Mouse (Mus musculus): ENCODE data around the gene Spop. TPM values are rescaled to one million over a fixed set of nuclear protein-coding genes. Genes with fewer than 3 reads are reported as not detected.
A peak's percentile ranks its signal among the peaks of the same experiment; 100 is the strongest.

Gene Spop
- 168 and 181 TPM in 2 replicates for polyA plus RNA-seq (2015; fragmentation: Nextera tagmentation; extraction: Ambion mirVana)

DNA sequence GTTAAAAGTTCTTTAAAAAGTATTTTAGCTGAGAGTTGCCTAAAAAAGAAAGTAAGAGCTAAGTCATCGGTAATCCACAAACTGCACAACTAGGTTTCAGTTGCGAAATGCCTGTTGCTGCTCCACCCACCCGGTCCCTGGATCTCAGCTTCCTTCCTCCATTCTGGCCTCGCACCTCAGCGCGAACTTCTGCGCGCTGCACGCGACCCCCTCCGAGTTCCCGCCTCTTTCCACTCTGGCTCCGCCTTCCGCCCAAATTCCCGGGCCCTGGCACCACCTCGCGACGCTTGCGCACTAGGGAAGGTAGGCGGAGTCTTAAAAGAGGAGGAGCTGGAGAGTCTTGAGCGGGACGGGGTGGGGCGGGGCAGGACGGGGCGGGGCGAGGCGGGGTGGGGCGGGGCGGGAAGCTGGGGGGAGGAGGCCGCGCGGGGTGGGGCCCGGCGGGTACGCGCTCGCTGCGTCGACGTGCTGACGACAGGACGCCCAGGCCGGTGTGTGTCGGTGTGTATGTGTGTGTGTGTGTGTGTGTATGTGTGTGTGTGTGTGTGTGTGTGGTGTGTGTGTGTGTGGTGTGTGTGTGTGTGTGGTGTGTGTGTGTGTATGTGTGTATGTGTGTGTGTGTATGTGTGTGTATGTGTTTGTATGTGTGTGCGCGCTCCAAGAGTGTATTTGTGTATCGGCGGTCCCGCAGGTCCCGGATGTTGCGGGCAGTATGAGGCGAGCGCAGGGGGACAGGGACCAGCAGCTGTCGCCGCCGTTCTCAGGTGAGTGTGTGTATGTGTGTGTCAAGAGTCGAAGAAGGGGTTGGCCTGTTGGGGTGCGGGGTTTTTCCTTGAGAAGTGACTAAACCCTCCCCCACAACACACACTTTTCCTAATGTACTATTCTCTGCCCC is at the start of gene Spop:
TSS of gene Spop (plus strand) at position 440 of the 895 bp plus-strand sequence.
- Histone ChIP-seq H3K4me2 (peak within 1 kb of the TSS; percentile 61), H3K9me3 (no peaks in the 10 kb centered on the region), H3K27ac (peak within 1 kb of the TSS; percentile 95), H3K36me3 (no peaks in the 10 kb centered on the region), H3K4me1 (peaks cover 16% of the 10 kb centered on the region), H3K27me3 (0 out of 2 replicates have a peak, but pooled peaks cover 2% of the 10 kb centered on the region), H3K9ac (peak within 1 kb of the TSS; percentile 45), H3K4me3 (peak within 1 kb of the TSS; percentile 70)
- WGBS: 2% methylated on average over 52 of the region's 58 CpGs
- peak; percentile 87 for ATAC-seq (ENCODE audit: insufficient number of reproducible peaks, low FRiP score, low TSS enrichment, low read depth)

DNA sequence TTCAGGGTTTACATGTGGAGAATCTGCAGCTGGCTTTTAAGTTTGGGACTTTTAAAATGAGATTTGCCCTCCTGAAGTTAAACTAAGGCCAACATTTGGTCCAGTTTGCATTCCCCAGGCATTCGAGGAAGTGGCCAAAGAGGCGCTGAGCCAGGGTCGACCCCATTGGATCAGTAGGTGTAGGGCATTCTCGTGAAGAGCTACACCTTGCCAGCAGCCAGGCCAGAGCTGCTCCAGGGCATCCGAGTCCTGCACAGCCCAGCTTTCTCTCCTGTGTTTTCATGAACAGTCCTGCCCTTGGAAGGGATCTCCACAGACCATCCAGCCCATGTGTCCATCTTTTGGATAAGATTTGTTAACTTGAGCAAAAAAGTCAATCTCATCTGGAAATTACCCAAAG is 49.5 kb upstream of the Spop start:
- ATAC-seq (ENCODE audit: insufficient number of reproducible peaks, low FRiP score, low TSS enrichment, low read depth): no peak
- Histone ChIP-seq H3K27me3 (no peaks in the 10 kb centered on the region), H3K9me3 (no peaks in the 10 kb centered on the region), H3K4me3 (no peak overlapping the region), H3K9ac (no peak overlapping the region), H3K27ac (no peak overlapping the region), H3K4me2 (no peak overlapping the region), H3K36me3 (peaks cover 22% of the 10 kb centered on the region), H3K4me1 (peaks cover 29% of the 10 kb centered on the region)
- 82% methylated on average over 5 of the region's 5 CpGs for WGBS

DNA sequence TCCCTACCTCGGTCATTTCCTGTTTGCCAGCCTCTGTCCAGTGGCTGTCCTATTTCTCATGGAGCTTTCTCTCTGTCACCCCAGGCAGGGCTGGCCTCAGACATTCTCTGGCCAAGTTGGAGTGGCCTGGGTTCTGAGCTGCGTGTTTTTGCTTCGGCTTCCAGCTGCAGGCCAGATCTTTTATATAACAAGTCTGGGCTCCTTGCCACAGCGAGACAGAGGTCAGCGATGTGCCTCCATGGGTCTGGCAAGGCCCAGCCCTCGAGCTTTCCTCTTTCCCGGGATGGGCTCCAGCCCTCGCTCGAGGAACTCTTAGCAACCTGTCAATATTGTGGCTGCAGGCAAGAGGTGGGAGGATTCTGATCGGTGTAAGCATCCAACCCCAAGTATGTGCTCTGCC is 48.3 kb upstream of the Spop start:
- Histone ChIP-seq H3K27ac (peak overlapping the region; percentile 57), H3K4me3 (no peak overlapping the region), H3K4me1 (peaks cover 32% of the 10 kb centered on the region), H3K9me3 (no peaks in the 10 kb centered on the region), H3K4me2 (no peak overlapping the region), H3K9ac (no peak overlapping the region), H3K27me3 (no peaks in the 10 kb centered on the region), H3K36me3 (peaks cover 24% of the 10 kb centered on the region)
- WGBS: 45% methylated on average over 10 of the region's 10 CpGs
- ATAC-seq (ENCODE audit: insufficient number of reproducible peaks, low FRiP score, low TSS enrichment, low read depth): no peak

DNA sequence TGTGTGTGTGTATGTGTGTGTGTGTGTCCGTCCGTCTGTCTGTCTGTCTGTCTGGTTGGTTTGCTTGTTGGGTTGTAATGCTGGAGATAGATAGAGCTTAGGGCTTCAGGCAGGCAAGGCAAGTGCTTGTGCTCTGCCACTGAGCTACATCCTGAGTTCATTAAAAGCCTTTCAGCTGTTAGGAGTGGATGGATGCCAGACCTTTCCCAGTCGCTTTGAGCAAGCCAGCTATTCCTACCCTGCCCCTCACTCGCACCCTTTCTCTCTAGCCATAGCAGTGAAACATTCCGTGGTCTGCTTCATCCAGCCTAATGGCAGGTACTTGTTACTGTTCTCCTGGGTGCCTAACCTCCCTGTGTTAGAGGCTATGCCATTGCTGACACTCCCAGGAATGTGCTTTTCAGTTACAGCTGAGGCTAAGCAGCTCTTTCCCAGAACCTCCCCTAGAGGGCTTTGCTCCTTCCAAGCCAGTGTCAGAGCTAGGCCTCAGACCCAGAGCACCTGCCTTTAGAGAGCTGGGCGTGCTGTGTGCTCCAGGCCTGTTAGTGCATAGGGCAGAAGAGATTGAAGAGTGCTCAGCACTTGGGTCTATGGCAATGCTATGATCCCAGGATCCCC is 47.5 kb upstream of the Spop start:
- ATAC-seq (ENCODE audit: insufficient number of reproducible peaks, low FRiP score, low TSS enrichment, low read depth): peak; percentile 46; the same call in 1 of the 2 replicates
- WGBS: 57% methylated on average over 6 of the region's 6 CpGs

DNA sequence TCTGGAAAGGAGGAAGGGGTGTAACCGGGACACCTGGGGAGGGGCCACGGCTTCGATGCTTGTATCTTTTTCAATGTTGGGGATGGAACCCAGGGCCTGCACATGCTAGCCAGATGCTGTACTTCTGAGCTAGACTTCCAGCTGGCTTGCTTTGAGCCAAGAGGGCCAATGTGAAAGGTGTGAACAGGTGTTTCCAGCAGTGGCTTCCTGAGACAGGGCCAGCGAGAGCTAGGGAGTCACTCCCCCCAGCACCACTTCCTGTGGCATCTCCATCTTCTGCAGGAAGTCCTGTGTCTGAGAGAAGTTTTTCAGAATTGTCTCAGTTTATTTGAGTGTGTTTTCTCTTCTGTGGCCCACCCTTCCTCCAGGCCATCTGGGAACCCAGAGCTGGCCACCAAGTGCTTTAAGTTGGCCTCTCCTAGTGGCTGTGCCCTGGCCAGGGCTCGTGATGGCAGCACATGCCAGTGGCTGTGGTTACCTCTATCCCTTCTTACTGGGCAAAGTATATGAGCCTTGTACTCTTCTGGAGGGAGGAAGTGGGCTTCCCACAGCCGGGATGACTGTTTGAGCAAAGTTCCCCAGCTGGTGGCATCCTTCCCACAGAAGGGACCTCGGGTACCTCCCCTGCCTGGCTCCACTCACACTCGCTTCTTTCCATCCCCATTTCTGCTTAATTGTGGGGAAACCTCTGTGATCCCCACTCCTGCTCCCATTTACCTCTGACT is 46.7 kb upstream of the Spop start:
- Histone ChIP-seq H3K27me3 (no peaks in the 10 kb centered on the region), H3K9me3 (no peaks in the 10 kb centered on the region), H3K4me2 (no peak overlapping the region), H3K36me3 (peaks cover 34% of the 10 kb centered on the region), H3K27ac (peak overlapping the region; percentile 57), H3K9ac (no peak overlapping the region), H3K4me3 (no peak overlapping the region), H3K4me1 (peaks cover 32% of the 10 kb centered on the region)
- no peak for ATAC-seq (ENCODE audit: insufficient number of reproducible peaks, low FRiP score, low TSS enrichment, low read depth)
- 71% methylated on average over 8 of the region's 8 CpGs for WGBS

More for the DNA sequence above, 47.5 kb upstream of the Spop start:
- H3K27ac ChIP-seq: peak overlapping the region; percentile 57
- no peaks in the 10 kb centered on the region for H3K27me3 ChIP-seq
- H3K4me2 ChIP-seq: no peak overlapping the region
- H3K4me1 ChIP-seq: peaks cover 32% of the 10 kb centered on the region
- H3K4me3 ChIP-seq: no peak overlapping the region
- no peaks in the 10 kb centered on the region for H3K9me3 ChIP-seq
- H3K36me3 ChIP-seq: peaks cover 28% of the 10 kb centered on the region
- H3K9ac ChIP-seq: no peak overlapping the region

DNA sequence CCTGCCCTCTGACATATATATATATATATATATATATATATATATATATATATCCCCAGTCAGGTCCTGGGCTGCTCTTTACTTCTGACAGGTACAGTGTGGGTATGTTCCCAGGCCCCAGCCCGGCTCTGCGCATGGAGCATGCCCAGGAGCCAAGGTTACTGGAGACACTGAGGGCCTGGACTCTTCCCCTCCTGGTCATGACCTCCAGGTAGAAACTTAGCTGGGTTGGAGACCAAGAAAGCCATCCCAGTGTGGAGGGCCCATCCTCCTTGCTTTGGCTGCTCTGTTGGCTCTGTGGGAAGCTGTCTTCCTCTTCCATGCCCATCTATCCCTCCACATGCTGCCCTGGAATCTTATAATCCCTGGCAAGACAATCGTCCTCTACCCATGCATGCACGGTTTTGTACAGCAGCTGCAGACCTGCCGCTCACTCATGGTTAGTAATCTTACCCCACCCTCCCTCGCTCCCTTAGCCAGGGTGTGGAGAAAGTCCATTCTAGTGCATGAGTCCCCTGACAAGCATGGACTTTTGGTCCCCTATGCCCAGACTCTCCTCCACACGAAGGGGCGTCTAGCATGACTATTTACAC is 45.6 kb upstream of the Spop start:
- no peak for ATAC-seq (ENCODE audit: insufficient number of reproducible peaks, low FRiP score, low TSS enrichment, low read depth)
- Histone ChIP-seq H3K4me2 (no peak overlapping the region), H3K9ac (no peak overlapping the region), H3K27ac (no peak overlapping the region), H3K36me3 (peaks cover 45% of the 10 kb centered on the region), H3K4me3 (no peak overlapping the region), H3K9me3 (no peaks in the 10 kb centered on the region), H3K4me1 (peaks cover 32% of the 10 kb centered on the region), H3K27me3 (no peaks in the 10 kb centered on the region)
- WGBS: 91% methylated on average over 8 of the region's 8 CpGs

DNA sequence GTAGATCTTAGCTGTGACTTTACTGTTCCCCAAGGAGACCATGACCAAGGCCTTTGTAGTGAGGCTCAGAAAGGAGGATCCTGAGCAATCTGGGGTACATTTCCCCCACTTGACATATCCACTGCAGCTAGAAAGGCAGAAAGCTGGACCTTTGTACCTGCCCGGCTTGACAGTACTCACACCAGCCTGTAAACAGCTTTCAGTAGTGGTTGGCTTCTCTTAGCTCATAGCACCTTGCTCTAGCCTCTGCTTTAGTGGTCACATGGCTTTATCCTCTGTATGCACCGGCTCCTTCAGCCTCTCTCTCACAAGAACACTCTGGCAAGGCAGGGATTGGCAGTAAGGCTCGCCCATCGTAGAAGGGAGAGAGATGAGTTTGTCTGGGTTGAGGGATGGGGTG is 45.0 kb upstream of the Spop start:
- Histone ChIP-seq H3K27ac (no peak overlapping the region), H3K4me2 (no peak overlapping the region), H3K9ac (no peak overlapping the region), H3K4me1 (peaks cover 32% of the 10 kb centered on the region), H3K36me3 (peaks cover 50% of the 10 kb centered on the region), H3K4me3 (no peak overlapping the region), H3K9me3 (no peaks in the 10 kb centered on the region), H3K27me3 (no peaks in the 10 kb centered on the region)
- no peak for ATAC-seq (ENCODE audit: insufficient number of reproducible peaks, low FRiP score, low TSS enrichment, low read depth)
- 84% methylated on average over 4 of the region's 4 CpGs for WGBS

DNA sequence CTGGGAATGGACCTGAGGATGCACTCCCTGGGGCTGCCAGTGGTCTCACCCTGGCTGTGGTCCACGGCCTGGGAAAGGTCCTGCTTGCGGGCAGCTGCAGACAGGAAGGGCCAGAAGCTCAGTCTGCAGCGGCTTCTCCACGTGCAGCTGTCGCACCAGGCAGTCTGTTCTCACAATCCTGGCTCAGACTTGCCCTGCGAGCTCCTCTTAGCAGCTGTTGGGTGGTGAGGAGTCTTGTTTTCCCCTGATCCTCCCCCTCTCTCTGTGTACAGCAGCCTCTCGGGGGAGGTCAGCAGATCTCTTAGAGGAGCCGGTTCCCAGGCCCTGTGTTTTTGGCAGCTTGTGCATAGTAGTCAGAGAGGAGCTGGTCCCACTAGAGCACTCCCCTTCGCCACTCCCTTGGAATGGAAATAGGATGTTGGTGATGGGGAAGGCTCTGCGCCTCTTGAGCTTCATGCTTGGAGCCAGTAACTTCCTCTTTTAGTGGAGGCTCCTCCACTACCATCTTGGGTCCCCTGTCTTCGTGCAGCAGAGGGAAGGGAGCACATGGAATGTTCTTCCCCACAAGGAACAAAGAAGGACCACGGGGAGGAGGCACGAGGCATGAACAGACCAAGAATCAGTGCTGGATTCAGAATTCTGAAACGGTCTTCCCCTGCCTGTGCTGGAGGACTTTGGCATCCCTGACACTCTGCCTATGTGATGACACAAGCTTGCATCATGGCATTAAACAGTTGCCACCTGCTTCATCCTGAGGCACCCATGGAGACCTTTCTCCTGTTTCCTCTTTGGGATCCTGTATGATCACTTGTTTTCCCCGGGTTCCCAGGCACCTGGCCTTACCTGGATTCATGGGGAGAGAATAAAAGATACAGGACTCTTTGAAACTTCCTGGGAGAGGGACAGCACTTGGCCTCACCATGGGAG is 43.7 kb upstream of the Spop start:
- Histone ChIP-seq H3K9ac (no peak overlapping the region), H3K36me3 (peaks cover 60% of the 10 kb centered on the region), H3K27me3 (no peaks in the 10 kb centered on the region), H3K4me1 (peaks cover 31% of the 10 kb centered on the region), H3K4me2 (no peak overlapping the region), H3K4me3 (no peak overlapping the region), H3K27ac (peak overlapping the region; percentile 51), H3K9me3 (no peaks in the 10 kb centered on the region)
- ATAC-seq (ENCODE audit: insufficient number of reproducible peaks, low FRiP score, low TSS enrichment, low read depth): peak; percentile 22
- WGBS: 69% methylated on average over 15 of the region's 15 CpGs

DNA sequence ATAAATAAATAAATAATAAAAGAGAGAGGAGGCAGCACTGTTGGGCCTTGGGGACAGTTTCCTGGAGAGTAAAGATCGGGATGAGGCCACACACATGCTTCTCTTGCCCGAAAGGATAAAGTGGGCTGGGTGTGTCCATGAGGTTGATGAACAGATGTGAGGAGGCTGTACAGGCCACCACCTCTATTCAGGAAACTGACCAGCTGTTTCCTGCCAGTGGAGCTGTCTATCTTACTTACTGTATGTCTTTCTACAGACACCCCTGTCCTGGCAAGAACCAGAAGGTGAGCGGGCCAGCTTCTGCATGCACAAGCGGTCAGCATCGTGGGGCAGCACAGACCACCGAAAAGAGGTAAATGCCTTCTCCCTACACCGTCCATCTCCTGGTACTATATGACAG is 42.7 kb upstream of the Spop start:
- peaks cover 70% of the 10 kb centered on the region for H3K36me3 ChIP-seq

DNA sequence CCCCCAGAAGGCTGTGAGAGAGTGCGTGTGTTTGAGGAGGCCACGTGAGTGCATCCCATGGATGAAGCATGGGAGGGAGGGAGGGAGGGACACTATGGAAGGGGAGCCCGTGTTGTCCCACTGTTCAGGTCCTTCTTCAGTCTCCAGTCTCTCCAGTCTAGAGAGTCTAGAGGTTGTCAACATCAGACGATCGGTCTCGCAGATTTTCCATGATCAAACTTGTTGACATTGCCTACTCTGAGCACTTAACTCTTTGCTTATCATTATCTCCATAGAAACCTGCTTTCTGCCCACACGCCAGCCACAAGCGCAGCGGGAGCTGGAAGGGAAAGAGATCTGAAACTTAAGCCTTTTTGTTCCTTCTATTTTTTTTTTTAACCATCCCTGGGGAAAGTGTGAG is 35.0 kb upstream of the Spop start:
- H3K9me3 ChIP-seq: no peaks in the 10 kb centered on the region
- no peaks in the 10 kb centered on the region for H3K27me3 ChIP-seq
- H3K27ac ChIP-seq: no peak overlapping the region
- H3K4me1 ChIP-seq: no peaks in the 10 kb centered on the region
- H3K9ac ChIP-seq: no peak overlapping the region
- no peak overlapping the region for H3K4me2 ChIP-seq
- no peak for ATAC-seq (ENCODE audit: insufficient number of reproducible peaks, low FRiP score, low TSS enrichment, low read depth)
- H3K36me3 ChIP-seq: peaks cover 74% of the 10 kb centered on the region
- no peak overlapping the region for H3K4me3 ChIP-seq
- 84% methylated on average over 9 of the region's 9 CpGs for WGBS

More for the DNA sequence above, 42.7 kb upstream of the Spop start:
- no peak overlapping the region for H3K27ac ChIP-seq
- H3K9ac ChIP-seq: no peak overlapping the region
- H3K4me3 ChIP-seq: no peak overlapping the region
- H3K9me3 ChIP-seq: no peaks in the 10 kb centered on the region
- peaks cover 21% of the 10 kb centered on the region for H3K4me1 ChIP-seq
- no peak overlapping the region for H3K4me2 ChIP-seq
- ATAC-seq (ENCODE audit: insufficient number of reproducible peaks, low FRiP score, low TSS enrichment, low read depth): no peak
- 91% methylated on average over 7 of the region's 7 CpGs for whole genome bisulfite sequencing
- no peaks in the 10 kb centered on the region for H3K27me3 ChIP-seq

DNA sequence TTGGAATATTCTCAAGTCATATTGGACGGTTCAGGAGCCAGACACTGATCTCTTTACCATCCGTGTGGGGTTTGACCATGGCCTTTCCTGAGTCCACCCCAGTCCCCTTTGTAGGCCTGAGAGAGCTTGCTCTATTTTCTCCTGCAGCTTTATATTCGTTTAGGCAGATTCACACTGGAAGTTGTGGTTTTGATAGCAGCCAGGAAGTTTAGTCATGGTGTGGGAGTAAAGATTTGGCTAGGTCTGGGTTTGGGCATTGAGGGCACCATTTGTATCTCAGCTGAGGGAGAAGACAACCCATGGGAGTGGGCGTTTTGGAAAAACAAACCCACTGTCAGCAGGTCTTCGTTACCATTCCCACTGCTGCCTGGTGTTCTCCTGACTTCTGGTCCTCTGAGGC is 34.3 kb upstream of the Spop start:
- 74% methylated on average over 5 of the region's 5 CpGs for WGBS
- no peak for ATAC-seq (ENCODE audit: insufficient number of reproducible peaks, low FRiP score, low TSS enrichment, low read depth)
- Histone ChIP-seq H3K9me3 (no peaks in the 10 kb centered on the region), H3K4me3 (no peak overlapping the region), H3K36me3 (peaks cover 69% of the 10 kb centered on the region), H3K4me1 (no peaks in the 10 kb centered on the region; the same call in 1 of the 2 replicates), H3K27me3 (no peaks in the 10 kb centered on the region), H3K4me2 (no peak overlapping the region), H3K9ac (no peak overlapping the region), H3K27ac (no peak overlapping the region)

All from limb, embryonic 15.5 days (tissue).